In the genomic region with DNA sequence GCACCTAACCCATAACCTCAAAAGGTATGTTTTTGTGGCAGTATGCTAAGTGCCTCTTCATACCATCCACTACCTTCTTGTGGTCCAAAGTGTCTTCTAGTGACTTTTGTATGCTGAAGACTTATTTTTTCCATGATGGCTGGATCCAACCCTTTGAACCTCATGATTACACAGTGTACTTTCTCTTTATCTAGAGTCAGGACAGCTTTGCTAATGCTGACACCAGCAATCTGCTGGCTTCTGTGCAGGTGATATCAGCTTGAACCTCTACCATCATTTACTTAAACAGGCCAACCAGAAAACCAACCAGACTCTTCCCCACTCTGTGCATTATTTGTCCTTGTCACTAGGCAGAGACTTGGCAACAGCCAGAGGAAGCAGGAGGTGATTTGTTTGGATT, we compare ENCODE assay signal across 31 mouse cellular contexts. TPM values are rescaled to one million over a fixed set of nuclear protein-coding genes. Genes with fewer than 3 reads are reported as not detected.
"Had no signal": no experiment of that assay in that cellular context is flagged by ENCODE, and none has a peak within 500 bp of the region (broad histone marks: within the 10 kb centered on the region; RNA-seq: fewer than 3 reads in every experiment).

No protein-coding gene starts in this region.

- H3K27me3 ChIP-seq: limb, embryonic 12.5 days; limb, embryonic 13.5 days; limb, embryonic 15.5 days; liver, embryonic 12.5 days; liver, embryonic 13.5 days; liver, embryonic 15.5 days; lung, embryonic 15.5 days; megakaryocyte, embryonic 14.5 days; midbrain, embryonic 12.5 days; midbrain, embryonic 13.5 days; midbrain, embryonic 15.5 days had no signal

- H3K27ac ChIP-seq: limb, embryonic 10.5 days; limb, embryonic 12.5 days; limb, embryonic 13.5 days; limb, embryonic 15.5 days; liver, embryonic 12.5 days; liver, embryonic 13.5 days; liver, embryonic 14.5 days; liver, embryonic 15.5 days; lung, embryonic 15.5 days; macrophage; midbrain, embryonic 10.5 days; midbrain, embryonic 12.5 days; midbrain, embryonic 13.5 days; midbrain, embryonic 15.5 days had no signal

- H3K4me3 ChIP-seq: limb, embryonic 10.5 days; limb, embryonic 12.5 days; limb, embryonic 13.5 days; limb, embryonic 15.5 days; liver, embryonic 12.5 days; liver, embryonic 13.5 days; liver, embryonic 15.5 days; lung, embryonic 15.5 days; megakaryocyte, embryonic 14.5 days; midbrain, embryonic 10.5 days; midbrain, embryonic 12.5 days; midbrain, embryonic 13.5 days; midbrain, embryonic 15.5 days; myocyte had no signal

- DNase-seq: left cerebral cortex, postnatal 4 days; liver; liver, embryonic 13.5 days; liver, postnatal 0 days; lung, adult 18-20 months; lung, adult 2 months; lung, embryonic 14.5 days; lung, postnatal 10 days; lung, postnatal 14 days; lung, postnatal 36 days; lung, postnatal 4 days; midbrain, embryonic 14.5 days had no signal

- H3K4me1 ChIP-seq: limb, embryonic 10.5 days; limb, embryonic 12.5 days; limb, embryonic 13.5 days; limb, embryonic 15.5 days; liver, embryonic 12.5 days; liver, embryonic 13.5 days; liver, embryonic 15.5 days; lung, embryonic 15.5 days; megakaryocyte, embryonic 14.5 days; midbrain, embryonic 10.5 days; midbrain, embryonic 12.5 days; midbrain, embryonic 13.5 days; midbrain, embryonic 15.5 days had no signal

- H3K9ac ChIP-seq: limb, embryonic 12.5 days; limb, embryonic 13.5 days; limb, embryonic 15.5 days; liver, embryonic 12.5 days; liver, embryonic 13.5 days; liver, embryonic 14.5 days; liver, embryonic 15.5 days; liver, postnatal 0 days; lung, embryonic 14.5 days; lung, embryonic 15.5 days; midbrain, embryonic 12.5 days; midbrain, embryonic 13.5 days; midbrain, embryonic 15.5 days had no signal

- ATAC-seq: liver, embryonic 12.5 days; liver, postnatal 0 days; lung, postnatal 0 days; midbrain, embryonic 13.5 days; midbrain, embryonic 15.5 days; midbrain, embryonic 16.5 days had no signal

- H3K36me3 ChIP-seq: limb, embryonic 10.5 days; limb, embryonic 12.5 days; limb, embryonic 13.5 days; limb, embryonic 15.5 days; liver, embryonic 12.5 days; liver, embryonic 13.5 days; liver, embryonic 15.5 days; lung, embryonic 15.5 days; midbrain, embryonic 10.5 days; midbrain, embryonic 12.5 days; midbrain, embryonic 13.5 days; midbrain, embryonic 15.5 days had no signal

- H3K9me3 ChIP-seq: limb, embryonic 10.5 days; limb, embryonic 12.5 days; limb, embryonic 13.5 days; limb, embryonic 15.5 days; liver, embryonic 12.5 days; liver, embryonic 13.5 days; liver, embryonic 15.5 days; lung, embryonic 15.5 days; megakaryocyte, embryonic 14.5 days; midbrain, embryonic 10.5 days; midbrain, embryonic 12.5 days; midbrain, embryonic 13.5 days; midbrain, embryonic 15.5 days had no signal

- H3K4me2 ChIP-seq: limb, embryonic 12.5 days; limb, embryonic 13.5 days; limb, embryonic 15.5 days; liver, embryonic 11.5 days; liver, embryonic 12.5 days; liver, embryonic 13.5 days; liver, embryonic 15.5 days; lung, embryonic 14.5 days; lung, embryonic 15.5 days; midbrain, embryonic 11.5 days; midbrain, embryonic 12.5 days; midbrain, embryonic 13.5 days; midbrain, embryonic 15.5 days had no signal

RNA-seq across cellular contexts. Expression of a gene that starts 39.6 kb away (rescaled TPM):
- polyA plus RNA-seq: macrophage had no signal
